Mouse (Mus musculus) cerebellum, adult 2 months (tissue): ENCODE data around the gene Fgd2. TPM values are rescaled to one million over a fixed set of nuclear protein-coding genes. Genes with fewer than 3 reads are reported as not detected.

Source experiments
- DNase-seq, 2 experiments: peaks; one replicate each; pipeline ENCODE4 v3.0.0; 2021
- H3K27ac ChIP-seq: fragments of 200-500 bp; 2 replicates; pipeline ENCODE4 v1.5.1; 2012; ENCODE audit warnings: low read length, control low read depth, inconsistent platforms; ENCODE audit not compliant: insufficient read depth
- H3K27me3 ChIP-seq: fragments of 200-500 bp; 2 replicates; pipeline ENCODE4 v1.6.1; 2012; ENCODE audit warnings: inconsistent platforms, mild to moderate bottlenecking, low read length, moderate library complexity; ENCODE audit not compliant: control insufficient read depth, insufficient read depth
- H3K4me1 ChIP-seq: fragments of 200-500 bp; 2 replicates; pipeline ENCODE4 v1.6.1; 2011; ENCODE audit warnings: low read length; ENCODE audit not compliant: control insufficient read depth, insufficient read depth
- H3K4me3 ChIP-seq: fragments of 200-500 bp; replicated peaks from 2 replicates; pipeline ENCODE3; 2011; ENCODE audit warnings: mild to moderate bottlenecking, low read depth, low read length, control low read depth; ENCODE audit not compliant: insufficient read depth
- CTCF ChIP-seq: fragments of 200-500 bp; IDR thresholded peaks from 2 replicates; pipeline ENCODE4 v1.5.1; 2011; ENCODE audit warnings: low read depth, mild to moderate bottlenecking, control low read depth, low read length, moderate library complexity, borderline replicate concordance; ENCODE audit not compliant: insufficient read depth
- POLR2A ChIP-seq: fragments of 200-500 bp; IDR thresholded peaks from 2 replicates; pipeline ENCODE4 v1.6.1; 2011; ENCODE audit warnings: low read length, control low read depth, borderline replicate concordance; ENCODE audit not compliant: insufficient read depth
- WGBS: fragments of 180-500 bp; shearing (Covaris S2); methylation state at CpG from one replicate; pipeline ENCODE4 v1.1.7; 2018; 5-methylcytosine and 5-hydroxymethylcytosine counted together
- polyA plus RNA-seq: library from polyadenylated mRNA; depleted of rRNA; stranded (reverse); fragments of >200 nt; gene quantifications from 2 replicates; pipeline ENCODE4 v1.2.3, GENCODE M21; 2012

The Fgd2 gene
- polyA plus RNA-seq, 1 experiment: 5.9 TPM

DNA sequence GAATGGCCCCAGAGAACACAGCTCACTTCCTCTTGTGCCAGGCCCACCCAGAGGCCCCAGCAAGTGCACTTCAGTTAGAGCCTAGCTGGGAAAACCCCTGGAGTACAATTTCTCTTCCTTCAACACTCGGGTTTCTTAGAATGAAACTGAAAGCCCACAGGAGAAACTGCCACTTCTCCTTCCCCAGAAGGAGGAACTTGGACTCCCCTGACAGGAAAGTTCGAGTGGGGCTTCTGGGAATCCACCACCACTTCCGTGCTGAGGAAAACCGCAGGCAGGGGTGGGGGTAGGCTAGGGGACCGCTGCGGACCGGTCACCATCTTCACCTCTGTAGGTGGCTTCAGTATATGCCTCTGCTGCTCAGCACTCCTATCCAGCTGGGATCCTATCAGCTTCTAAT lies 34.7 kb downstream of the Fgd2 start:
- H3K4me1 ChIP-seq: peaks cover 3% of the 10 kb centered on the region; the same call in 1 of the 2 replicates
- WGBS: 84% methylated on average over 7 of the region's 7 CpGs
- TF ChIP-seq CTCF (no peak), POLR2A (no peak)
- H3K4me3 ChIP-seq: no peak overlapping the region
- no peak for DNase-seq
- no peaks in the 10 kb centered on the region for H3K27me3 ChIP-seq
- no peak overlapping the region for H3K27ac ChIP-seq

DNA sequence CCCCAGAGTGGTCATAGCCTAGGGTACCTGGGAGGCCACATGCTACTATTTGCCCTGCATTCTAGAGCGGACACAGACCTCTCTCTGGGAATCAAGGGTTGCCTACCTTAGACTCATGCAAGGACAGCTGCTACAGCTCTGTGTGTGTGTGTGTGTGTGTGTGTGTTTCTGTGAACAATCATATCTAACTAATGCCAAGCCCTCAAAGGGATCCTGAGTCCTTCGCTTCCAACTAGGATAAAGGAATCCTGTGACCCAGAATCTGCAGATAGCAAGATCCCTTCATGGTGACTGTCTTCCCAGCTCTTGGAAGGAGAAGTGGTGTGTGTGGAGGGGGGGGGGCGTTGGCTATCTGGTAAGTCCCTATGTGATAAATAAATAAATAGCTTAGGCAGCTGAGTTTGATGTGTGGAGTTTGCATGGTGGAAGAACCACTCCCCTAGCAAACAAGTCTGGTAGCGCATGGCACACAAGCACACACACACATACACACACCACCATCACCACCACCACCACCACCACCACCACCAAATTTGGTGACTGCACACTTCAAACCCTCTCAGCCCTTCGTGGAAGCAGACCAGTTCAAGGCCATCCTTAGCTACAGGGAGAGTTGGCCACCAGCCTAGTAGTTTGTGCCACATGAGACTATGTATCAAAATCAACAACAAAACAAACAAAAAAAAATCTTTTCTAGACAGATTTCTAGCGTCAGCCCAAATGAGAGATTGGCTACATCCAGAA lies 35.5 kb downstream of the Fgd2 start:
- TF ChIP-seq CTCF (no peak), POLR2A (no peak)
- 56% methylated on average over 6 of the region's 6 CpGs for WGBS
- Histone ChIP-seq H3K27me3 (no peaks in the 10 kb centered on the region), H3K4me1 (peaks cover 3% of the 10 kb centered on the region; the same call in 1 of the 2 replicates), H3K27ac (no peak overlapping the region), H3K4me3 (no peak overlapping the region)
- DNase-seq: no peak

DNA sequence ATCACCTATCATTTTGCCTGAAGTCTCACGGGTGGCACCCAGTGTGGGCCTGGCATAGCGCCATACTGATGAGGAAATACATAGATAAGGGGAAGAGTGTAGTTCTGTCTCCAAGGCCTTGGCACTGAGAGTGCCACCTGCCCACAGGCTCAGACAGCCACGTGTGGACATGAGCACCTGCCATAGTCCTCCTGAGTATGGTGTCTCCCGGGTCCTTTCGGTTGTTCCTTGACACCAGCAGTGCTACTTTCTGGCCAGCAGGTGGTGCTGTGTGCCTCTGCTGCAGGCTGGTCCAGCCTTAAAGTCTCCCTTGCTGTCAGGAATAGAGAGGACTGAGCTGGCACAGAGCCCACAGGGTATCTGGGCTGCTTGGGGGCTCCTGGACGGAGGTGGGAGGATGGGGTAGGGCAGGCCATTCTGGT lies 36.1 kb downstream of the Fgd2 start:
- H3K27me3 ChIP-seq: no peaks in the 10 kb centered on the region
- no peak overlapping the region for H3K27ac ChIP-seq
- peaks cover 3% of the 10 kb centered on the region; the same call in 1 of the 2 replicates for H3K4me1 ChIP-seq
- H3K4me3 ChIP-seq: no peak overlapping the region
- TF ChIP-seq POLR2A (no peak), CTCF (peak; percentile 100)
- DNase-seq: peak; percentile 82 to 86
- whole genome bisulfite sequencing: 7% methylated on average over 6 of the region's 6 CpGs

DNA sequence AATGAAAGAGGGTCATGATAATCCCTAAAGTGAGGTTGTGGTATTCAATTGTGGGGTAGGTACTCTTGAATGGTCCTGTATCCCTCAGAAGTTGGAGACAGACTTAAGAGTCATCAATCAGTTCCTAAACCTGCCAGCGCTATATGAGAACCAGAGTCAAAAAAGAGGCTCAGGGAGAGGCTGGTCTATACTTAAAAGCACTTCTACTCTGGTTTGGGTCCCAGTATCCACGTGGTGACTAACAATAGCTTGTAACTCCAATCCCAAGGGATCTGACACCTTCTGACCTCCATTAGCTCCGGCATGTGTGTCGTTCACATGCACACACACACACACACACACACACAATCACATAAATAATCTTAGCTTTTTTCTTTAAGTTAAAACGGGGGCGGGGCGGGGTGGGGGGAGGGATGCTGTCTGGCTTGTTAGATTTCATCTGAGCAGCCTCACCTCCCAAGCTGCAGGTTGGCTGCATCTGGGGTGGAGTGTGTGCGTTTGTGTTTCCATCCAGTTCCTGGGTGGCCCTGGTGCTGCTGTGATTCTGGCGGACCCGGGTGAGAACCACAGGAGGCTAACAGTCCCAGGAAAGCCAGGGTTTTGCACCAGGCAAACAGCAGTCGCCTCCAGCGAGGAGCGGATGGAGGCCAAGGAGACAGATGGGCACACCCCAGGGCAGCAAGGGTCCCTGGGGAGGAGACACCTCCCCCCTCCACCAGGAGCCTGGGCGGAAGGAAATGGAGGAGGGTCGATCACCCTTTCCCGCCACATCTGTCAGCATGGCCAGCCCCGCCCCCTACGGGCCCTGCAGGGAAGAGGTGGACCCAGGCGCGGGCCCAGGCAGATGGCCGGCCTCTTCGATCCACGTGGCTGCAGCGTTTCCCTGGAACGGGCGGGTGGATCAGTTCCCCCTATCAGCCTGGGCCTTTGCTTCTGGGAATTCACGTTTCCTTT lies 37.0 kb downstream of the Fgd2 start:
- Histone ChIP-seq H3K27ac (no peak overlapping the region), H3K27me3 (no peaks in the 10 kb centered on the region), H3K4me1 (peaks cover 3% of the 10 kb centered on the region; the same call in 1 of the 2 replicates), H3K4me3 (peak overlapping the region; percentile 2)
- DNase-seq: peak; percentile 45 to 52
- TF ChIP-seq CTCF (no peak), POLR2A (no peak)
- WGBS: 11% methylated on average over 26 of the region's 27 CpGs

DNA sequence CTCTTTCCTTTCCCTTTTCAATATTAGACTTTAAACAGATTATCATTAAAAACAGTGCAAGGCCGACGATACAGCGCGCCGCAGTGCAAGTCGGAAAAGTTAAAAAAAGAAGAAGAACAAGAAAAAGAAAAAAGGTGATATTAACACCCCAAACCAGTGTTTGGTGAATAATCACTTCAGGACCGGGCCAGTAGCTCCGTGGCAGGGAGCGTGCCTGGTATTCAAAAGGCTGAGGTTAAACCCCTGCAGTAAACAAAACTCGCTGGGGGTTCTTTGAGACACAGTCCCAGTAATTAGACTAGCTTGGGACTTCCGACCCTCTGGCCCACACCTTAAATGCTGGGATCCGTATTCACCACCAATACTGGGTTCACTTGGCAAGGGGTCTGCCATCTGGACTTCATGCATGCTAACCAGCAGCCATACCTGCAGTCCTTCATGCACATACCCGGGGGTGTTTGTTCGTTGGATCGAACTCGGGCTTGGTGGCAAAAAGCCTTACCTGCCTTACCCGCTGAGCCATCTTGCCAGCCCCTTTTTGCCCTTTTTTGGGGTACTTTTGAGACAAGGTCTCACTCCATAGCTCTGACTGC lies 37.8 kb downstream of the Fgd2 start:
- Histone ChIP-seq H3K27ac (no peak overlapping the region), H3K27me3 (no peaks in the 10 kb centered on the region), H3K4me3 (no peak overlapping the region), H3K4me1 (peaks cover 3% of the 10 kb centered on the region; the same call in 1 of the 2 replicates)
- no peak for TF ChIP-seq POLR2A
- no peak for TF ChIP-seq CTCF
- no peak for DNase-seq
- WGBS: 64% methylated on average over 17 of the region's 17 CpGs

DNA sequence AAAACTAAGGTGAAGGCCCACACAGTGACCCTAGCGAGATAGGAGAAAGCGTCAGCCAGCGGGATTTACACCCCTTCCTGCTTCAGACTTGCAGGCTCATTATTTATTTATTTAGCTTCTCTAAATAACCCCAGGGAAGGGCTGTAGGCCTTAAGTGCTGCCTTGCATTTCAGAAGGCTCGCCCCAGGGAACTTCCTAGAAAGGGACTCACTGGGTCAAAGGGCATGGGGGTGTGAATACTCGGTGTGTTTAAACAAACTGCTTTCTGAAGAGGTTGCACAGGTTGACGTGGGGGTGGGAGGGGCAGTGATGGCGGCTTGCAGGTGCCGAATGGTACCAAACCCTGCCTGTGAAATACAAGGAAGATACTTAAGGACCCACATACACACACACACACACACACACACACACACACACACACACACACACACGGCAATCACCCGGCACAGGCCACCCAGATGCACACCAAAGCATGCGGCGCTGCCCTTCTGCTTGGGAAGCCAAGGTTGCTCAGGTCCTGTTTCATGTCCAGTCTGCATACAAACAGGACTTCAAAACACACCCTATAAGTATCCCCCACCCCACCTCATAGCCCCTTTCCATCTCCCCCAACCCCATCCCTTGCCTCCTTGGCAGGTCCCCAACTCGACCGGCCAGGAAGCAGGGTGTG lies 38.7 kb downstream of the Fgd2 start:
- Histone ChIP-seq H3K27me3 (no peaks in the 10 kb centered on the region), H3K4me1 (peaks cover 3% of the 10 kb centered on the region; the same call in 1 of the 2 replicates), H3K27ac (no peak overlapping the region), H3K4me3 (no peak overlapping the region)
- TF ChIP-seq POLR2A (no peak), CTCF (no peak)
- WGBS: 87% methylated on average over 14 of the region's 14 CpGs
- DNase-seq: no peak

DNA sequence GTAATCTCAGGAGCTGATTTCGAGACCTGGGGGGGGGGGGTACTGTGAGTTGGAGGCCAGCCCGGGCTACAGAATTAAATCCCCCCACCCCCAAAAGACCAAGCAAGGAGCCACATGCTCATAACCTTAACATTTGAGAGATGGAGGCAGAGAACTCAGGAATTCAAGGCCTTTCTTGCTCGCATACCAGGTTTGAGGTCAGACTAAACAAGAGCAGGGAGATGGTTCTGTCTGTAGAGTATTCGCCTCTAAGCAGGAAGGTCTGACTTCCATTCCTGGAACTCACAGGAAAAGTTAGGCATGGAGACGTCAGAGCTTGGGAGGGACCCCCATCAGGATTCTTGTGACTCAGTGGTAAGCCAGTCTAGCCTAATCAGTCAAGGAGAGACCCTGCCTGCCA lies 39.3 kb downstream of the Fgd2 start:
- DNase-seq: no peak
- WGBS: 86% methylated on average over 5 of the region's 5 CpGs
- no peak overlapping the region for H3K4me3 ChIP-seq
- peaks cover 3% of the 10 kb centered on the region; the same call in 1 of the 2 replicates for H3K4me1 ChIP-seq
- TF ChIP-seq POLR2A (no peak), CTCF (no peak)
- no peaks in the 10 kb centered on the region for H3K27me3 ChIP-seq
- no peak overlapping the region for H3K27ac ChIP-seq

DNA sequence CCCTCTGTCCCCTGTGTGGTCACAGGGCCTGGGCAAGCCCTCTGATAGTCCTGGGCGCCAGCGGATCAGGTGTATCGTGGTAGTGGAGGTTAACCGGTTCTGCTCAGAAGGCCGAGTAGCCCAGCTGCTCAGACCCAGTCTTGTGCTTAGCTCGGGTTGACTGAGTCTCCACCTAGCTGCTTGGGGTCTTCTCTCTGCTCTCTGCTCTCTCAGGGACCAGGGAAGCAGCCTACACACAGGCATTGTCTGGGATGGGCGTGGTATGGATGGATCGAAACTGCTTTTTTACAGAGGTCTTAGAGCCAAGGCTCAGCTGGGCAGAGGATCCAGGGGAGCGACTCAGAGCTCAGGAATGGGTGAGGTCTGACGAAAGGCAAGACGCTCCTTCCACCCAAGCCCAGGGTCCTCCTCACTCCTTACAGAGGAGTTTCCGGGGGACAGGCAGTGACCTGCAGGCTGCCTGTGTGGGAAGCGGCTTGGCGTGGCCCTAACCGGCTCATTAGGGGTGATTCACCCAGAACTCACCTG lies 41.1 kb downstream of the Fgd2 start:
- TF ChIP-seq CTCF: no peak
- TF ChIP-seq POLR2A: no peak
- Histone ChIP-seq H3K4me1 (peaks cover 3% of the 10 kb centered on the region; the same call in 1 of the 2 replicates), H3K27me3 (no peaks in the 10 kb centered on the region), H3K27ac (no peak overlapping the region), H3K4me3 (no peak overlapping the region)
- WGBS: 82% methylated on average over 15 of the region's 15 CpGs
- no peak for DNase-seq
